Mouse (Mus musculus): ENCODE results near the gene Gm49630. TPM values are rescaled to one million over a fixed set of nuclear protein-coding genes. Genes with fewer than 3 reads are reported as not detected.
"Not testable (repeated sequence)": the region's sequence is repeated elsewhere in the genome, so short reads cannot be mapped to it uniquely, and the experiment has no call there.

The Gm49630 gene
- not detected for total RNA-seq (2021)

DNA sequence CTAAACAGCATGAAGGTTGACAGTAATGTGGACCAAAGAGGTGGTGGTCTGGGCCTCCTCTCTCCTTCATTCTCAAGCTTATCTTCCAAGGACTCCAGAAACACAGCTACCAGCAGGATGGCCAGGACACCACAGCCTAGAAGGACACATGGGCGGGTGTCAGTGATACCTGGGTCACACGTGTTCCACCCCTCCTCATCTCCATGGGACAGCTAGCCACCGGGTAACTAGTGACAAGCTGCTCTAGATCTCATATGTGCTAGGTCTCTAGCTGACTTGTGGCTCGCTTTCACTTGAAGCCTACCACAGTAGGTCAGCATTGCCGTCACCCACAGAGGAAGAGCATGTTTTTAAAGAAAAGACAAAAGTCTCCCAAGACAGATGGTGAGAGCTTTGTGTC, at the start of gene Gm49630:
TSS of gene Gm49630 (minus strand) at position 101 of the 400 bp plus-strand sequence.
- not testable (repeated sequence) for DNase-seq

DNA sequence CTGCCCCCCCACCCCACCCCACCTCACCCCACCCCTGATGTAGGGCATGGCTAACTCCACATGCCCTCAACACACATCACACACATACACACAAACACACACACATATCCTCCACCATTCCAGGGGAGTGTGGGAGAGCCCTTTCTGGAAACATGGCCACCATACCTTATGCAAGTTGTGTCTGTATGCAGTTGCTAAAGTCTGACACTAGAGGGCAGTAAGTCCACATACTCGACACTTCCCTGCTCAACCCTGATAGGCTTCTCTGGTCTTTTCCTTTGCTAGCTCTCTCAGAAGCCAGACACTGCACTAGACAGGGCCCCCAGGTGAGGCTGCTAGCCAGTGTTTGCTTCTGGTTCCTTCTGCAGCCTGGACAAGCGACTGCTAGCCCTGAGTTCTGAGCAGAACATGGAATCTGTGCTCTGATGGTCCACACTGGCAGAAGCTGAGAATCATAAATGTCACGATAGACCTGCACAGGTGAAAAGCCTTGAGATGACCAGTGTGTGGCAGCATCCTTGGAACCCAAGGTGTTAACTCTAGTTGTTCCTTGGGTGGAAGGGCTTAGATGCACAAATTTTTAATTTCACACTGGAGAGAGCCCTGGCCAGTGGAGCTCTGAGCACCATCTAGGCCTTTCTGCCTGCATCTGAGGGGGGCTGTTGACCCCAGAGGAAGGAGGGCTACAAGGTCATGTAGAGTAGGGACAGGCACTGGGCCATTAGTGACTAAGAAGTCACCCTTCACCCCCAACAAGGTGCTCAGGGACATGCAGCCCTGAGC, 48.6 kb upstream of the Gm49630 start:
- DNase-seq = not testable (repeated sequence)

DNA sequence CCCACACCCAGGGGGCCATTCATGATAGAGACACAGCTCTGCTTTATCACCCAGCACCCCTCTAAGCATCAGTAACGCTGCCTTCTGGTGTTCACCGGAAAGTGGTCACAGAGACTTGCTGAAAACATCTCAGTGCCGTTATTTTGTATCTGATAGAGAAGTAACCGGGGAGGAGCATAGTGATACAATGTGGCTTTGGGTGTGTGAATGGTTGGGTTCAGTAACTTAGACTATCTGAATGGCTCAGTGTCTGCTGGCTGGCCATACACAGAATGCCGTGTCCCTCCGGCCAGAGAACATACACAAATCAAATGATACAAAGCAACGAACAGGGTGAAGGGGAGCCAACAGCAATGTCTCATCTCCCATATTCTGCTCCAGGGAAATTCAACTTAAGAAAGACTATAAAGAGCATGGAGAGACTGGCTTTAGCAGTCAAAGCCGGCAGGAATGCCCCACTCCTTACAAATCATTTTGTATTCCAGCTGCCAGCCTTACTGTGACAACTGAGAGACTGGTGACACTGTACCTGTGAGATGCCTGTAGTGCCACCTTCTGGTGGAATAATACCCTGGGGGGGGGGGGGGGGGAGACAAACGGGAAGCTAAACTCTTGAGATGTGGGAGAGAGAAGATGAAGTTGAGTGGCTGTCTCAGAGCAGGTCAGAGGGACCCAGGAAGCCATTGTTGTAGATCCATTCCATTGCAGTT, 43.0 kb upstream of the Gm49630 start:
- DNase-seq = not testable (repeated sequence)

DNA sequence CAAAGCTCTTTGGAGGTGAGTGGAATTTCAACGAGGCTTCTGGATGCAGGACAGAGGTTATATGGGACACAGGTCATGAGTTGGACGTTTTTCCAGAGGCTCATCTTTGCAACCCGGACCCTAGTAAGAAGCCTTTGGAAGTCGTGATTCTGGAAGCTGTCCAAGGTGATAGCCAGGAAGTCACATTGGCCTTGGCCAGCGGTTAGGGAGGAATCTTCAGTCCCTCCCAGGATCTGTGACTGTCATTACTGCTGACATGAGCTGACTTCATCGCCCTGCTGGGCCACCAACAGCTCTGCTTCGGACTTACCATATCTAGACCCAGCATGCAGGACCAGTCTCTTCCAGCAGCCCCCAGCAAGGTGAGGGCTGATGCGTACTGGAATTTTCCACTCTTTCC, 41.6 kb upstream of the Gm49630 start:
- not testable (repeated sequence) for DNase-seq

DNA sequence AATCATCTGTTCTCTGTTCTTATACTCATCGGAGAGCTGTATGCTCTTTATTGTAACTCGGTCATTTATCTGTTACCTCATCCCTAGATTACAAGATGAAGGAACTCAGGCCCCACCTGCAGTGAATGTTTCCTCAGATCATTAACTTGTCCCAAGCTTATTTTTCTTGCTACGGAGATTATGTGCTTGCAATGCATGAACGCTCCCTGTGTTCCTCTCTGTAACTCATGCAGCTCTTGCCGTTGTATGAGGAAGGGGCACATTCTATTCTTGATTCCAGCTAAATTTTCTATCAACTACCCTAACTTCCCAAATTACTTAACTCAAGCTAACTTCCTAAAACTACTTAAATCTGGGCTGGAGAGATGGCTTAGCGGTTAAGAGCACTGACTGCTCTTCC, 28.0 kb upstream of the Gm49630 start:
- DNase-seq = not testable (repeated sequence)

DNA sequence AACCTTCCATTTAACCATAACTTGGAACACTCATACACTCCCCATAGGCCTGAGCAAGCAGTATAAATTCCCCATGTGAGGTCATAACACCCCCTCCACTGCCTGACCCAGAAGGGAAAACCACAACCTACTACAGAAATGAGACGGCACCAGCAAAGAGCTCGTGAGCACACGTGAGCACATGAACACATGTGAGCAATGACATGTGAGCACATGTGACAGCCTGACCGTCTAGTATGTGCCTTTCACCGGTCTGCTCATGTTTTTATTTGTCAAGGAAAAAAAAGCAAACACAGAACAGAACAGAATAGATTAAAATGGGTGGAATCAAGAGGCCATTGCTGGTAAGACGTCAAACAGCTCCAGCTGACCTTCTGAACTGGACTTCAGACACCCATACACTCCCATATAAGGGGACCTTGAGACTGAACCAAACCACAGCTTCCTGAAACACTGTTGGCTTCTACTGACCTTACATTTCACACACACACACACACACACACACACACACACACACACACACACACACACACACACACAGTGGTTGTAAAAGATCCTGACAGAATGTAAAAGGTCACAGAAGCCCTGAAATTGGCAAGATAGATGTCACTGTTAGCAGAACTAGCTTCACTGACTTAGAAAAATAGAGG, 26.5 kb upstream of the Gm49630 start:
- not testable (repeated sequence) for DNase-seq

DNA sequence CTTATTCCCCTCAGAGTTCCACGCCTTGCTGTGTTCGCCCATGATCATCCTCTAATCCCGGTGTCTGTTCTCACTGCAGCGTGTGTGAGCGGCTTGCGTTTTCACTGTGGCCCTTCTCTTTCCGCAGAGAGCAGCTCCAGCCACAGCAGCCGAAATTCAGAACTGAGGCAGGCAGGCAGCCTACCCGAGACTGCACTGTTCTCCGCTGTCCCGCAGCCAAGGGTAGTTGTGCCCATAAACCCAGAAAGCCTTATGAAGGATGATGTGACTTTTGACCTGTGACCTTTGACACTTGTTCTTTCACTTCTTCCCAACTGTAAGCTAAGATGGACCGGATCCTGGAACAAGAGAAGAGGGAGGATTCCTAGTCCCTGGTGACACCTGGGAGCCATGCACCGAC, 25.3 kb upstream of the Gm49630 start:
- not testable (repeated sequence) for DNase-seq

DNA sequence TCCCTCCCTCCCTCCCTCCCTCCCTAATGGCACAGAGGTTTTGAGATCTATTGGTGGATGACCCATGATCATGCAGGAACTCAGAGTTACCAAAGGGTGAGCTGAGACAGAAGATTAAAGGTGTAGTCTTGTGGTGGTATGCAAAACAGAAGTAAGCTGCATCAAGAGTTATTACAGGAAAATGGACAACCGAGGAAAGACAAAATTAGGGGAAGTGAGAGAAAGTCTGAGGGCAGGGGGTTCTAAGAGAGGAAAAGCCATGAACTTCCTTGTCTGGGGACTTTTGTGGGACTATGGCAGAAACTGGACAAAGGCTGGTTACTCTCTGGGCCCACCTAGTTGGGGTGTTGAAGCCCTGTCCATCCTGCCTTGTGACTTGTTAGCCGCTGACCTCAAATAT, 24.5 kb upstream of the Gm49630 start:
- DNase-seq = not testable (repeated sequence)

DNA sequence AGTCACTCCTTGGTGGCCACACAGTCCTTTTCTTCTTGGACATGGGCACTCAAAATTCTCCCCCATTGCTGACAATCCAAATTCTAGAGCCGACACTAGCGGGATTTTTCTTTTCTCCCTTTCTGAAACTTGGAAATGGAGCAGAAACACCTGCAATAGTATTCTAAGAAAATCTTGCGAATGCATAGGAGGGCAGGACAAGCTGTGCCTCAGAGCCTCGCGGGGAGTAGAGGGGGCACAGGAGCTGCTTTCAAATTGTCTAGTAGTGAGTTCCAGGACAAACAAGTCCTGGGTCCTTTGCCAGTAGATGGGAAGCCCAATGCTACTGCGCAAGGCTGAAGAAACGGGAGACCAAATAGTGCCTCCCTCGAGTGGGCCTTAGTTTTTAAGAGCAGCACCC, 23.9 kb upstream of the Gm49630 start:
- not testable (repeated sequence) for DNase-seq

DNA sequence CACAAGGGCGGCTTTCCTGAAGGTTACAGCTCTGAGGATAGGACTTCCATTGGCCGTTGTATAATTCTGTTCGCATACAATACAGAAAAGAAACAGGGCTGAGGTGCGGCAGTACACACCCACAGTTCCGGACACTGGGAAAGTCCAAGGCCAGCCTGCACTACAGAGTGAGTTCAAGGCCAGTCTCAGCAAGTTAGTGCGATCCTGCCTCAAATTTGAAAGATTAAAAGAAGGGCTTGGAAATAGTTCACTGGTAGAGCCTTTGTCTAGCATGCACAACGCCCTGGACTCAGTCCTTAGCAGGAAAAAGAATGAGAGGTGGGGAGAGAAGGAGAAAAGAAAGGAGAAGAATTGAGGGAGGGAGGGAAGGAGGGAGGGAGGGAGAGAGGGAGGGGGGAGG, 23.3 kb upstream of the Gm49630 start:
- not testable (repeated sequence) for DNase-seq

DNA sequence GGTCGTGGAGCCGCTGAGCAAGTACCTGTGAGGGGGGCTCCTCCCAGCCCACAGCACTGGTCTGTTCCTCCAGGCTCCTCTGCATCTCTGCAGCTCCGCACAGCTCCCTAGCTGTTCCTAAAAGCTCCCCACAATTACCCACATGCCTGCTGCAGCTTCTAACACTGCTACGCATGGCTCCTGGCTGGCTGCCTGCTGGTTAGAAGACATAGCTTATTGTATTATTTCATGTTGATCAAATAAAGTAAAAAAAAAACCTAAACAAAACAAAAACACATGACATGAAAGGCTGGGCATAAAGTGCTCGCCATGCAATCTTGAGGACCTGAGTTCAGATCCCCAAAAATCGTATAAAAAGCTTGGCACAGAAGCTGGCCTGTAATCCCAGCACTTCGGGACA, 18.1 kb upstream of the Gm49630 start:
- DNase-seq = not testable (repeated sequence)

DNA sequence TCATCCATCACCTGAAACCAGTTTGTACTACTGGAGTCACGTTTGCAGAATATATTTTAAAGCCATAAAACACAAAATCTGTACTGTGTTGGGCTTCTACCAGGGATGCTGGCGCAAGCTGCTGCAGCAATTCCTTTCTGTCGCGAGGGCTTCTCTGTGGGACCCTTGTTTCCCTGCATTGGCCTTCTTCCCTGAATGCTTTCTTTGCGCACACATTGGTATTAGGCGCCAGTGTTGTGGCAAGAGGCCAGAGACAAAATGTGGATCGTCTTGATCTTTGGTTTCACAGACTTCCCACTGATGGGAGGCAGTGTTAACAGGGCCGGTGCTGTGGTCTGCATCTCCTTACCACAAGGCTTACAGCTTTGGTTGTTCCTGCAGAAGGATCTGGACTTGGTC, 17.2 kb upstream of the Gm49630 start:
- not testable (repeated sequence) for DNase-seq

DNA sequence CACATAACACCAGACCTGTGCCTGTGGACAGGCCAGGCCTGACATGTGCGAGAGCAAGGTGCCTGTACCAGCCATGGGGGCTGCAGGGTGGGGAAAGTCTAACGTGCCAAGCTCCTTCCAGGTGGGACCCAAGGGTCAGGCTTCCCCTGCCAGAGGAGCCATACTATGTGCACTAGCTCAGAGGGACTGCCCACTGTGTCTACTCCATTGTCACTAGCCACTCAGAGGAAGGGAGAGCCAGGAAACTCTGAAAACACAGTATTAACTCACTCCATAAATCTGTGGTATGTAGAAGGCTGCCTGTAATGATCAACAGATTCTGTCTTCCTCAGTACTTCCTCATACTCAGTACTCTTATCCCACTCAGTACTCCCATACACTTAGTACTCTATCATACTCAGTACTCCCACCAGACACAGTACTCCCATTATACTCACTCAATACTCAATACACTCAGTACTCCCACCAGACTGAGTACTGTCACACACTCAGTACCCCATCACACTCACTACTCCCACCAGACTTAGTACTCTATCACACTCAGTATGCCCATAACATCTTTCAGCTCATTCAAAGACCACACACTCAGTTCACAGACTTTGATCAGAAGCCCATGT, 16.7 kb upstream of the Gm49630 start:
- not testable (repeated sequence) for DNase-seq

DNA sequence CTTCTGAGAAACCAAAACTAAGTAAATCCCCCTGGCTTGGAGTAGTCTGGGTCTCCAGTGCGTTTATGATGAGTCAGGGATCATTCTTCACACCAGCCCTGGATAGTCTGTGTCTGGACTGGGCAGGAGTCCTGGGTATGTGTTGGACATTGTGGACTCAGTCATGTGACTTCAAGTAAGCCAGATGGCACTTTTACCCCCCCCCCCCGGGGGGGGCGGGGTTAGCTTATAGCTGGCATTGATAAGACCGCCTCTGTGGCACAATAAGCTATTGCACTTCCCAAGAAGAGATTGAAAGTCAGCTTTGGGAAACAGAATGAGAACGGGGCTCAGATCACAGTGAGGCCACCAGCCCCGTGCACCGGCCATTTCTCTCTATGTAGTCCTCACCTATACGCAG, 14.2 kb upstream of the Gm49630 start:
- DNase-seq = not testable (repeated sequence)

DNA sequence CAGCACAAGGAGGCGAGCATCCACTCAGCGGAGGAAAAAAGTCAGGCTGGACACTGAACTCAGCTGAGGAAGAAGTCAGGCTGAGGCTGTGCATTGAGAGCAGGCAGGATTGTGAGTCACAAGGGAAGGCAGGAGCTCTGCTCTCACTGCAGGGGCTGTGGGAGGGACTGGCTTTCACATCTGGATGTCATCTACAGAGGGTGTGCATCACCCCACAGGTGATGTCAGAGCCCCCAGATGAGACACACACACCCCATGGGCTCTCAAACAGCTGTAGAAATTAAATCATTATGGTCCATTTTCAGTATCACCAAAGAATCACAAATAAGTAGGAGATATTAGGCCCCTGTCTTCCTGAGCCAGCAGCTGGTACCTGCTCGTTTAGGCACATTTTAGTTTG, 13.6 kb upstream of the Gm49630 start, which contains the start of gene Unc93a2:
TSS of gene Unc93a2 (minus strand) at position 101 of the 400 bp plus-strand sequence.
- DNase-seq = not testable (repeated sequence)

DNA sequence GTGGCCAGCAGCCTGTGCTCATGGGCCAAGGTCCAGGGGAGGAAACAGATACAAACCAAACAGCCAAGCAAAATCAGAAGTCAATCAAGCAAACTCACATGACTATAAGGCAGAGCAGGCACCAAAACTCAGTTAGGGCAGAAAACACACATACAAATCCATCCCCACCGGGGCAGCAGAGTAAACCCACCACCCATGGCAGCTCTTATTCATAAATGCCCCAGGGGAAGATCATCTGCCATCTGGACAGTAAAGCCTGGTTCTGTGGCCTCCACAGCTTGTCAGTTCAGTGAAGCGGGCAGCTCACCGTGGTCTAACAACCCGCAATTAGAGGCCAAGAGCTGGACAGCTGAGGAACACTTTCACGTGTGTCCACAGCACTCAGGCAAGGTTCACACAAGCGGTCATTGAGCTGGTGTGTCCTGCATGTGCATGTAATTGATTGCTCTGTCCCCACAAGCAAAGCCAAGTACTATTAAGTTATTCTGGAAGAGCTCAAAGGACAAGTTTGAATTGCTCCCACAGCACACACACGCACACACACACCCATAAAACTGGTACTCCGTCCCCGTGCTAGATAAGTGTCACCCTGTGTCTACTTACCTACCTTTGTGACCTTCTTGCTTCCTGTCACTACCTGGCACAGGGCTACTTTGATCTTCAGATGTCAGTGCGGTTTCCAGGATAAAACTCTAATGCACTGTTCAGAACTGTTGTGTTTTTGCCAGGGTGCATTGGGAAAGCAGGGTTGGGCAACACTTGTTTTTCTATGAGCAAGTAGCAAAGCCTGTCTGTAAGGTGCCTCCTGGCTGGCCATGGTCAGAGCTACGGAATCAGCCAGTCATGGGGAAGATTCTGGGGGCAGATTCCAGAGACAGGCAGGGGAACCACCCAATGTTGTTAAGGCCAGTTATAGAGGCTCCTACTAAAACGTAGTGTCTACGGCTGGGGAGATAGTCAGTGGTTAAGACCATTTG, 11.7 kb upstream of the Gm49630 start:
- DNase-seq = not testable (repeated sequence)

DNA sequence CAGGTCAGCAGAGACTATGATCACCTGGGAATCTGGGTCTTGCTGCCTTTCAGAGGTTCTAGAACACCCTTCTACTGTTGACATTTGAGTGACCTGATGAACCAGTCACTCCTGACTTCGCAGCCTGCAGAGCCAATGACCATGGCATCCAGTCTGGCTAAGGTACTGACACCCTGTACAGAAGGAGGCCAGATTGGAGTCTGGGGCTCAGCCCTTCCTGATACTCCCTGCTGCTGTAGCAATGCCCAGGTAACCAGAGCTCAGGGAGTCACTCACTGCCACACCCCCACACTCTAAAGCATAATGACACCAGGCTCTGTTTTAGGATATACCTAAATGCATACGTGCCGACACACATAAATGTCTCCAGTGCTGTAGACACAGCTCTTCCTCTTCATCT, 10.9 kb upstream of the Gm49630 start:
- DNase-seq = not testable (repeated sequence)

DNA sequence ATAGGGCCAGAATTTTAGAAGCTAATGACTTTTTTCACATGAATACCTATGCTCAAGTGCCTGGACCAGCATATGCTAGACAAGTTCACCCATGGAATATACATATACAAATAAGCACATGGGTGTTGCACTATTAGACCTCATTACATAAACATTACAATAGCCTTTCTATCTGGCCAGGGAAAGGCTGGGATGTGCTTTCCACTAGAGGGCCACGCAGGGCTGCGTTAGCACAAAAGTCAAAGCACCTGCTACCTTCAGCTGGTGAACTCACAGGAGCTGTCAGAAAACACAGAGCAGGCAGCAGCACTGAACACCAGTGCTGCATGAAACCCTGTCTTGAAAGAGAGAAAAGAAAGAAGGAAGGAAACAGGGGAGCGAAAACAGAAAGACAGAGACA, 6.1 kb upstream of the Gm49630 start:
- not testable (repeated sequence) for DNase-seq

DNA sequence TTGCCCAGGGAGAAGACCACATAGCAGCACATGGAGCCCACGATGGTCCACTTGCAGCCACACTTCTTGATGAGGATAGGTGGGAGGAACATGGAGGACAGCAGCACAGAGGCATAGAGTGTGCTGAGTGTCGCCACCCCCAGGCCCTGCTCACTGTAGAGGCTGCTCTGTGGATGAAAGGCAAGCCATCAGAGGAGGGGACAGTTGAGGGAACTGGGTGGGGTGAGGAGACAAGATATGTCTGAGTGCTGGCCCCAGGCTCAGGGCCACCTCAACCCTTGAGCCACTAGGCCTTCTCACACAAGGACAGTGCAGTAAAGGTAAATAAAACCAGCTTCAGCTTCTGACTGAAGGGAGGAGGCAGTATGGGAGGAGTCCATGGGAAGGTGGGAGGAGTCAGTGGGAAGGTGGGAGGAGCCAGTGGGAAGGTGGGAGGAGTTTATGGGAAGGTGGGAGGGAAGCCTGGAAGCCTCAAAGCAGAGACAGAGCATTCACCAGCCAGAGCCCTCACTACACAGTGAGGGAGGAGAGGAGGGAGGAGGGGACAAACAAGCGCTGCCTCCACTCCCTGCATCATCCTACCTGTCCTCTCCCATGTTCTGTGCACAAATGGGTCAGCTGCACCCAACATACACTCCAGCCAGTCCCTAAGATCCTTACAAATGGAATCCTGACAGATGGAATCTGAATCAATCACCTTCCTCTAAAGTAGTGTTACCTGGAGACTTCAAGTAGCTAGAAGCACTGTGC, 5.3 kb upstream of the Gm49630 start:
- DNase-seq = not testable (repeated sequence)

DNA sequence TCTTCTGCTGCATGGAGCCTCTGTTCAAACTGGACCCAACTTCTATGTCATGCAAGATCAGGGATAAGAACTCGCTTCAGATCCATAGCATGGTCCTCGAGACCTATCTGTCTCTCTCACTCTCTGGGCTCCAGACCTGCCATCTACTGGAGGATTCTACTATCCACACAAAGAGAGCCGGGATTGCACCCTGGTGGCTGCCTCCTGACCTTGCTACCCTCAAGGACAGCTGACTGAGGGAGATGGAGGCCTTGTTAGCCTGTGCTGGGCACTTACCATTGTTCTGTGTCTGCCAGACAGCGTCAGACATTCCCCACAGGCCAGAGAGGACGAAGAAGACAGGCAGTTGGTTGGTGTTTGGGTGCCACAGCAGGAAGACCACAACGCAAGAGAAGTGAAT, 2.4 kb downstream of the Gm49630 start:
- DNase-seq = not testable (repeated sequence)

Measured in heart, postnatal 4 days (tissue).